Mouse (Mus musculus): ENCODE results near the gene Gpr108. TPM values are rescaled to one million over a fixed set of nuclear protein-coding genes. Genes with fewer than 3 reads are reported as not detected.

Gene Gpr108
- 10 to 100 TPM; 24.7 to 90.1 (median 45.8) TPM for total RNA-seq (2018; cell fraction: chromatin; rRNA removed)
- 10 to 100 TPM; 34.9 to 64.9 (median 53.9) TPM for total RNA-seq (2018; cell fraction: cytosol; rRNA removed)
- total RNA-seq (2018; cell fraction: nucleus; rRNA removed), result 10 to 100 TPM; 41.5 to 96.3 (median 60.9) TPM
- polyA plus RNA-seq (2018), result 44.3 to 68.7 TPM (median 50.3 TPM) in 3 replicates

- peaks cover 25% of the 10 kb centered on the region for H3K36me3 ChIP-seq (ENCODE audit: inconsistent target)
- H3K4me3 ChIP-seq (ENCODE audit: inconsistent target), result peak within 1 kb of the TSS; percentile 89
- WGBS (ENCODE audit: missing documents), result under 1% methylated on average over 12 of the region's 12 CpGs
- peak within 1 kb of the TSS; percentile 72 for H3K27ac ChIP-seq
- H3K79me2 ChIP-seq (ENCODE audit: inconsistent target), result peaks cover 7% of the 10 kb centered on the region; the same call in 1 of the 2 replicates
These were observed at the start of gene Gpr108 for GRCm38 (mm10) chr17:57248201-57248699. Gpr108 (minus strand) TSS chr17:57248446.

- peaks cover 78% of the 10 kb centered on the region for H3K36me3 ChIP-seq (ENCODE audit: inconsistent target)
- 98% methylated on average over 11 of the region's 12 CpGs for WGBS (ENCODE audit: missing documents)
- no peak overlapping the region for H3K4me3 ChIP-seq (ENCODE audit: inconsistent target)
- H3K79me2 ChIP-seq (ENCODE audit: inconsistent target), result peaks cover 79% of the 10 kb centered on the region
- no peak overlapping the region for H3K27ac ChIP-seq
These were observed 48.8 kb upstream of the Gpr108 start for GRCm38 (mm10) chr17:57297040-57297439.

GRCm38 (mm10) chr17:57295935-57296334 is 47.7 kb upstream of the Gpr108 start:
- H3K27ac ChIP-seq, result no peak overlapping the region
- H3K4me3 ChIP-seq (ENCODE audit: inconsistent target), result no peak overlapping the region
- over 99% methylated on average over 8 of the region's 9 CpGs for WGBS (ENCODE audit: missing documents)
- peaks cover 90% of the 10 kb centered on the region for H3K79me2 ChIP-seq (ENCODE audit: inconsistent target)
- peaks cover 67% of the 10 kb centered on the region for H3K36me3 ChIP-seq (ENCODE audit: inconsistent target)

- Histone ChIP-seq H3K27ac (no peak overlapping the region), H3K4me3 (ENCODE audit: inconsistent target) (no peak overlapping the region), H3K36me3 (ENCODE audit: inconsistent target) (peaks cover 46% of the 10 kb centered on the region), H3K79me2 (ENCODE audit: inconsistent target) (peaks cover 90% of the 10 kb centered on the region)
- 94% methylated on average over 9 of the region's 9 CpGs for WGBS (ENCODE audit: missing documents)
These were observed 44.7 kb upstream of the Gpr108 start for GRCm38 (mm10) chr17:57292968-57293367.

GRCm38 (mm10) chr17:57292302-57292701 is 44.1 kb upstream of the Gpr108 start:
- WGBS (ENCODE audit: missing documents), result 80% methylated on average over 2 of the region's 2 CpGs
- peak overlapping the region; percentile 98; the same call in 1 of the 2 replicates for H3K27ac ChIP-seq
- H3K79me2 ChIP-seq (ENCODE audit: inconsistent target), result peaks cover 90% of the 10 kb centered on the region
- H3K4me3 ChIP-seq (ENCODE audit: inconsistent target), result no peak overlapping the region
- H3K36me3 ChIP-seq (ENCODE audit: inconsistent target), result peaks cover 44% of the 10 kb centered on the region

- Histone ChIP-seq H3K36me3 (ENCODE audit: inconsistent target) (peaks cover 28% of the 10 kb centered on the region; the same call in 1 of the 2 replicates), H3K79me2 (ENCODE audit: inconsistent target) (peaks cover 90% of the 10 kb centered on the region), H3K4me3 (ENCODE audit: inconsistent target) (peak overlapping the region; percentile 5; the same call in 1 of the 2 replicates), H3K27ac (peak overlapping the region; percentile 98)
- WGBS (ENCODE audit: missing documents), result 0% methylated on average over 7 of the region's 7 CpGs
These were observed 42.4 kb upstream of the Gpr108 start for GRCm38 (mm10) chr17:57290671-57291055.

GRCm38 (mm10) chr17:57290001-57290670 is 41.9 kb upstream of the Gpr108 start:
- H3K4me3 ChIP-seq (ENCODE audit: inconsistent target), result no peak overlapping the region; the same call in 1 of the 2 replicates
- H3K36me3 ChIP-seq (ENCODE audit: inconsistent target), result peaks cover 28% of the 10 kb centered on the region; the same call in 1 of the 2 replicates
- WGBS (ENCODE audit: missing documents), result 17% methylated on average over 9 of the region's 9 CpGs
- peaks cover 90% of the 10 kb centered on the region for H3K79me2 ChIP-seq (ENCODE audit: inconsistent target)
- peak overlapping the region; percentile 98 for H3K27ac ChIP-seq

GRCm38 (mm10) chr17:57289252-57289651 is 41.0 kb upstream of the Gpr108 start:
- WGBS (ENCODE audit: missing documents), result 96% methylated on average over 5 of the region's 5 CpGs
- Histone ChIP-seq H3K79me2 (ENCODE audit: inconsistent target) (peaks cover 90% of the 10 kb centered on the region), H3K36me3 (ENCODE audit: inconsistent target) (peaks cover 24% of the 10 kb centered on the region; the same call in 1 of the 2 replicates), H3K27ac (peak overlapping the region; percentile 98), H3K4me3 (ENCODE audit: inconsistent target) (no peak overlapping the region)

GRCm38 (mm10) chr17:57286718-57287355 is 38.6 kb upstream of the Gpr108 start:
- no peak overlapping the region for H3K4me3 ChIP-seq (ENCODE audit: inconsistent target)
- H3K27ac ChIP-seq, result peak overlapping the region; percentile 78
- 6% methylated on average over 6 of the region's 8 CpGs for WGBS (ENCODE audit: missing documents)
- H3K36me3 ChIP-seq (ENCODE audit: inconsistent target), result peaks cover 10% of the 10 kb centered on the region; the same call in 1 of the 2 replicates
- peaks cover 90% of the 10 kb centered on the region for H3K79me2 ChIP-seq (ENCODE audit: inconsistent target)

GRCm38 (mm10) chr17:57285077-57285476 is 36.8 kb upstream of the Gpr108 start:
- Histone ChIP-seq H3K4me3 (ENCODE audit: inconsistent target) (no peak overlapping the region), H3K79me2 (ENCODE audit: inconsistent target) (peaks cover 97% of the 10 kb centered on the region), H3K27ac (peak overlapping the region; percentile 78), H3K36me3 (ENCODE audit: inconsistent target) (peaks cover 10% of the 10 kb centered on the region; the same call in 1 of the 2 replicates)
- WGBS (ENCODE audit: missing documents), result 16% methylated on average over 2 of the region's 2 CpGs

GRCm38 (mm10) chr17:57283906-57284305 is 35.7 kb upstream of the Gpr108 start:
- Histone ChIP-seq H3K4me3 (ENCODE audit: inconsistent target) (no peak overlapping the region), H3K79me2 (ENCODE audit: inconsistent target) (peaks cover 100% of the 10 kb centered on the region), H3K36me3 (ENCODE audit: inconsistent target) (peaks cover 10% of the 10 kb centered on the region; the same call in 1 of the 2 replicates), H3K27ac (peak overlapping the region; percentile 78)
- 83% methylated on average over 5 of the region's 5 CpGs for WGBS (ENCODE audit: missing documents)

- Histone ChIP-seq H3K27ac (peak overlapping the region; percentile 97), H3K79me2 (ENCODE audit: inconsistent target) (peaks cover 73% of the 10 kb centered on the region), H3K4me3 (ENCODE audit: inconsistent target) (peak overlapping the region; percentile 91), H3K36me3 (ENCODE audit: inconsistent target) (no peaks in the 10 kb centered on the region; the same call in 1 of the 2 replicates)
- WGBS (ENCODE audit: missing documents), result 0% methylated on average over 3 of the region's 3 CpGs
These were observed 32.2 kb upstream of the Gpr108 start for GRCm38 (mm10) chr17:57280411-57280810.

GRCm38 (mm10) chr17:57279591-57280224 is 31.5 kb upstream of the Gpr108 start:
- peak overlapping the region; percentile 91 for H3K4me3 ChIP-seq (ENCODE audit: inconsistent target)
- H3K79me2 ChIP-seq (ENCODE audit: inconsistent target), result peaks cover 66% of the 10 kb centered on the region
- peak overlapping the region; percentile 97 for H3K27ac ChIP-seq
- 1% methylated on average over 8 of the region's 9 CpGs for WGBS (ENCODE audit: missing documents)
- H3K36me3 ChIP-seq (ENCODE audit: inconsistent target), result no peaks in the 10 kb centered on the region; the same call in 1 of the 2 replicates

- Histone ChIP-seq H3K79me2 (ENCODE audit: inconsistent target) (peaks cover 63% of the 10 kb centered on the region), H3K4me3 (ENCODE audit: inconsistent target) (peak within 1 kb of the TSS; percentile 91), H3K27ac (peak within 1 kb of the TSS; percentile 97), H3K36me3 (ENCODE audit: inconsistent target) (no peaks in the 10 kb centered on the region; the same call in 1 of the 2 replicates)
- under 1% methylated on average over 21 of the region's 26 CpGs for WGBS (ENCODE audit: missing documents)
These were observed 30.8 kb upstream of the Gpr108 start, which contains the start of gene Vav1 for GRCm38 (mm10) chr17:57278943-57279590. Vav1 (plus strand) TSS chr17:57279100.

Measured in macrophage (primary cell).